Mouse (Mus musculus) thymus, adult 2 months (tissue): ENCODE results near the gene Lin37.

Source experiments
- CTCF ChIP-seq: fragments of 200-500 bp; IDR thresholded peaks from 2 replicates; pipeline ENCODE4 v1.5.1; 2012; ENCODE audit warnings: mild to moderate bottlenecking, control low read depth, low read length, moderate library complexity, borderline replicate concordance; ENCODE audit not compliant: control insufficient read depth, poor library complexity, insufficient read depth; ENCODE audit errors: extremely low read depth
- POLR2A ChIP-seq: fragments of 200-500 bp; IDR thresholded peaks from 2 replicates; pipeline ENCODE4 v1.6.1; 2012; ENCODE audit warnings: mild to moderate bottlenecking, low read length, control low read depth, moderate library complexity; ENCODE audit not compliant: control insufficient read depth, poor library complexity, insufficient read depth; ENCODE audit errors: extremely low read depth

DNA sequence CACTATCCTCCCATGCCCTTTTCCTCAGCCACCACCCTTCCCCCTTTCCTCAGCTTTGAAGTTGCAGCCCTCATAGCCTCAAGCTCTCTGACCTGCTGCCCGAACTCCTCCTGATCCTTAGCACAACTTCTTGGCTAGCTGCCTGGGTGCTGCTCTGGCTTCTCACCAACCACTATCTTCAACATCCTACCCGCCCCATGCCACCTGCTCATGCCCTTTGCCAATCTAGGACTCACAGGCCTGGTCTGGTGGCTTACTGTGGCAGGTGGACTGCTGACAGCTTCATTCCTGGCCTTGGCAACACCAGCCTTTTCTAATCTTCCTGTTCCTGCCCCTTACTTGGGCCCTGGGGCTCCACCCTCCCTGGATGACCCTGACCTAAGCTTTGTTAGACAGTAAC, 13.3 kb upstream of the Lin37 start:
- no peak for TF ChIP-seq CTCF
- no peak for TF ChIP-seq POLR2A
